Mouse (Mus musculus) C2C12 (cell line): ENCODE measurements around the gene Rftn2.

Experiments
- CTCF ChIP-seq: IDR thresholded peaks from one replicate; pipeline ENCODE4 v1.5.1; 2011; ENCODE audit not compliant: control insufficient read depth, insufficient read depth, insufficient read length
- FOSL1 ChIP-seq: IDR thresholded peaks from one replicate; pipeline ENCODE4 v1.8.0; 2011; ENCODE audit warnings: mild to moderate bottlenecking, low read length; ENCODE audit not compliant: poor library complexity, insufficient read depth, severe bottlenecking

GRCm38 (mm10) chr1:55207561-55207960, 19.0 kb downstream of the Rftn2 start:
- TF ChIP-seq CTCF: no peak
- TF ChIP-seq FOSL1: no peak
